Mouse (Mus musculus): ENCODE measurements around the gene Cd3g. TPM values are rescaled to one million over a fixed set of nuclear protein-coding genes. Genes with fewer than 3 reads are reported as not detected.
A peak's percentile ranks its signal among the peaks of the same experiment; 100 is the strongest.

Cd3g gene
- polyA plus RNA-seq, 1 experiment from 2014 or later = not detected

- 90% methylated on average over 5 of the region's 5 CpGs for WGBS
- no peak for ATAC-seq (ENCODE audit: low FRiP score)
- no peaks in the 10 kb centered on the region for H3K9me3 ChIP-seq
- no peak overlapping the region for H3K4me3 ChIP-seq
- no peak overlapping the region for H3K27ac ChIP-seq
- H3K27me3 ChIP-seq = no peaks in the 10 kb centered on the region
- no peaks in the 10 kb centered on the region for H3K4me1 ChIP-seq (replicated peaks)
- H3K36me3 ChIP-seq = peaks cover 95% of the 10 kb centered on the region
- H3K9ac ChIP-seq = no peak overlapping the region
- no peak overlapping the region for H3K4me2 ChIP-seq
These were observed 32.4 kb downstream of the Cd3g start for GRCm38 (mm10) chr9:44947836-44948235.

- H3K4me1 ChIP-seq (replicated peaks) = no peaks in the 10 kb centered on the region
- no peak overlapping the region for H3K4me3 ChIP-seq
- no peak overlapping the region for H3K27ac ChIP-seq
- peaks cover 96% of the 10 kb centered on the region for H3K36me3 ChIP-seq
- WGBS = 96% methylated on average over 7 of the region's 7 CpGs
- H3K4me2 ChIP-seq = no peak overlapping the region
- no peaks in the 10 kb centered on the region for H3K9me3 ChIP-seq
- H3K9ac ChIP-seq = no peak overlapping the region
- H3K27me3 ChIP-seq = no peaks in the 10 kb centered on the region
- ATAC-seq (ENCODE audit: low FRiP score) = no peak
These were observed 34.0 kb downstream of the Cd3g start for GRCm38 (mm10) chr9:44946185-44946695.

GRCm38 (mm10) chr9:44942421-44942820 is 37.8 kb downstream of the Cd3g start:
- no peaks in the 10 kb centered on the region for H3K27me3 ChIP-seq
- peaks cover 92% of the 10 kb centered on the region for H3K36me3 ChIP-seq
- no peaks in the 10 kb centered on the region for H3K9me3 ChIP-seq
- 95% methylated on average over 4 of the region's 4 CpGs for WGBS
- no peak overlapping the region for H3K4me3 ChIP-seq
- no peaks in the 10 kb centered on the region for H3K4me1 ChIP-seq (replicated peaks)
- H3K9ac ChIP-seq = no peak overlapping the region
- no peak overlapping the region for H3K27ac ChIP-seq
- ATAC-seq (ENCODE audit: low FRiP score) = no peak
- no peak overlapping the region for H3K4me2 ChIP-seq

GRCm38 (mm10) chr9:44941756-44942155 is 38.5 kb downstream of the Cd3g start:
- Histone ChIP-seq H3K36me3 (peaks cover 92% of the 10 kb centered on the region), H3K27ac (no peak overlapping the region), H3K9ac (no peak overlapping the region), H3K4me3 (no peak overlapping the region), H3K27me3 (no peaks in the 10 kb centered on the region), H3K4me1 (replicated peaks) (no peaks in the 10 kb centered on the region), H3K4me2 (no peak overlapping the region), H3K9me3 (no peaks in the 10 kb centered on the region)
- 91% methylated on average over 4 of the region's 4 CpGs for WGBS
- ATAC-seq (ENCODE audit: low FRiP score) = no peak

GRCm38 (mm10) chr9:44921543-44921942 is 58.7 kb downstream of the Cd3g start:
- WGBS = 65% methylated on average over 2 of the region's 2 CpGs
- Histone ChIP-seq H3K27ac (peak overlapping the region; percentile 94; the same call in 1 of the 2 replicates), H3K36me3 (peaks cover 12% of the 10 kb centered on the region), H3K27me3 (no peaks in the 10 kb centered on the region), H3K9me3 (no peaks in the 10 kb centered on the region), H3K4me2 (peak overlapping the region; percentile 95), H3K9ac (peak overlapping the region; percentile 96), H3K4me1 (replicated peaks) (peaks cover 10% of the 10 kb centered on the region), H3K4me3 (peak overlapping the region; percentile 99)
- no peak for ATAC-seq (ENCODE audit: low FRiP score)

GRCm38 (mm10) chr9:44921123-44921468 is 59.1 kb downstream of the Cd3g start:
- Histone ChIP-seq H3K9ac (peak overlapping the region; percentile 96), H3K4me2 (peak overlapping the region; percentile 95), H3K36me3 (peaks cover 9% of the 10 kb centered on the region), H3K4me1 (replicated peaks) (peaks cover 10% of the 10 kb centered on the region), H3K27me3 (no peaks in the 10 kb centered on the region), H3K9me3 (no peaks in the 10 kb centered on the region), H3K4me3 (peak overlapping the region; percentile 99), H3K27ac (peak overlapping the region; percentile 94)
- 1% methylated on average over 8 of the region's 8 CpGs for WGBS
- peak; percentile 93 for ATAC-seq (ENCODE audit: low FRiP score)

- Histone ChIP-seq H3K36me3 (0 out of 2 replicates have a peak, but pooled peaks cover 4% of the 10 kb centered on the region), H3K4me1 (replicated peaks) (peaks cover 12% of the 10 kb centered on the region), H3K27me3 (no peaks in the 10 kb centered on the region), H3K27ac (peak within 1 kb of the TSS; percentile 94), H3K9me3 (no peaks in the 10 kb centered on the region), H3K4me3 (peak within 1 kb of the TSS; percentile 99), H3K4me2 (peak within 1 kb of the TSS; percentile 95), H3K9ac (peak within 1 kb of the TSS; percentile 96)
- under 1% methylated on average over 47 of the region's 48 CpGs for WGBS
- ATAC-seq (ENCODE audit: low FRiP score) = peak; percentile 90
These were observed 59.7 kb downstream of the Cd3g start, which contains the start of gene Atp5l for GRCm38 (mm10) chr9:44920374-44921122. Gene Atp5l (minus strand): TSS chr9:44920742.

GRCm38 (mm10) chr9:44919606-44920005 is 60.6 kb downstream of the Cd3g start:
- Histone ChIP-seq H3K4me3 (peak overlapping the region; percentile 99), H3K4me1 (replicated peaks) (peaks cover 22% of the 10 kb centered on the region), H3K36me3 (0 out of 2 replicates have a peak, but pooled peaks cover 4% of the 10 kb centered on the region), H3K9me3 (no peaks in the 10 kb centered on the region), H3K27me3 (no peaks in the 10 kb centered on the region), H3K4me2 (peak overlapping the region; percentile 95), H3K9ac (peak overlapping the region; percentile 96), H3K27ac (no peak overlapping the region)
- WGBS = 40% methylated on average over 2 of the region's 2 CpGs
- no peak for ATAC-seq (ENCODE audit: low FRiP score)

Other genes starting within 250 kb of the Cd3g start
- gene Phldb1, start 245.2 kb downstream of the Cd3g start, polyA plus RNA-seq (2015; fragmentation: Nextera tagmentation; extraction: Ambion mirVana) = 44.5 and 48.8 TPM in 2 replicates
- 142 and 143 TPM in 2 replicates for gene Arcn1, start 212.6 kb downstream of the Cd3g start, polyA plus RNA-seq (2015; fragmentation: Nextera tagmentation; extraction: Ambion mirVana)
- gene Ift46, start 212.5 kb downstream of the Cd3g start, polyA plus RNA-seq (2015; fragmentation: Nextera tagmentation; extraction: Ambion mirVana) = 158 and 163 TPM in 2 replicates
- 10.9 and 12.7 TPM in 2 replicates for gene Tmem25, start 181.1 kb downstream of the Cd3g start, polyA plus RNA-seq (2015; fragmentation: Nextera tagmentation; extraction: Ambion mirVana)
- 0.55 TPM in 1 of 2 replicates, not detected in the other for gene Ttc36, start 177.4 kb downstream of the Cd3g start, polyA plus RNA-seq (2015; fragmentation: Nextera tagmentation; extraction: Ambion mirVana)
- 15.8 and 20.6 TPM in 2 replicates for gene Kmt2a, start 99.1 kb downstream of the Cd3g start, polyA plus RNA-seq (2015; fragmentation: Nextera tagmentation; extraction: Ambion mirVana)
- 795 and 863 TPM in 2 replicates for gene Atp5l, start 59.7 kb downstream of the Cd3g start, polyA plus RNA-seq (2015; fragmentation: Nextera tagmentation; extraction: Ambion mirVana)
- 35.6 and 37.7 TPM in 2 replicates for gene Ube4a, start 14.8 kb downstream of the Cd3g start, polyA plus RNA-seq (2015; fragmentation: Nextera tagmentation; extraction: Ambion mirVana)
- gene Cd3d, start 1.4 kb upstream of the Cd3g start, polyA plus RNA-seq (2015; fragmentation: Nextera tagmentation; extraction: Ambion mirVana) = not detected in 2 replicates
- gene Cd3e, start 29.2 kb upstream of the Cd3g start, polyA plus RNA-seq (2015; fragmentation: Nextera tagmentation; extraction: Ambion mirVana) = not detected in 2 replicates
- 0.35 and 0.45 TPM in 2 replicates for gene Mpzl2, start 59.4 kb upstream of the Cd3g start, polyA plus RNA-seq (2015; fragmentation: Nextera tagmentation; extraction: Ambion mirVana)
- gene Mpzl3, start 74.8 kb upstream of the Cd3g start, polyA plus RNA-seq (2015; fragmentation: Nextera tagmentation; extraction: Ambion mirVana) = 1.2 and 1.9 TPM in 2 replicates
- 0.12 and 0.26 TPM in 2 replicates for gene Jaml, start 98.8 kb upstream of the Cd3g start, polyA plus RNA-seq (2015; fragmentation: Nextera tagmentation; extraction: Ambion mirVana)
- 7.6 and 8.0 TPM in 2 replicates for gene Scn2b, start 137.4 kb upstream of the Cd3g start, polyA plus RNA-seq (2015; fragmentation: Nextera tagmentation; extraction: Ambion mirVana)
- 0.18 and 0.27 TPM in 2 replicates for gene Scn4b, start 158.0 kb upstream of the Cd3g start, polyA plus RNA-seq (2015; fragmentation: Nextera tagmentation; extraction: Ambion mirVana)
- gene BC049352, start 201.6 kb upstream of the Cd3g start, polyA plus RNA-seq (2015; fragmentation: Nextera tagmentation; extraction: Ambion mirVana) = 0.09 TPM in 1 of 2 replicates, not detected in the other
- gene Tmprss4, start 223.7 kb upstream of the Cd3g start, polyA plus RNA-seq (2015; fragmentation: Nextera tagmentation; extraction: Ambion mirVana) = not detected in 2 replicates

All from hindbrain, embryonic 13.5 days (tissue).